Mouse (Mus musculus): Measurements from ENCODE around the gene Ccdc148. TPM values are rescaled to one million over a fixed set of nuclear protein-coding genes. Genes with fewer than 3 reads are reported as not detected.

Ccdc148 gene
- polyA plus RNA-seq, 1 experiment from 2014 or later: 4.8 TPM

GRCm38 (mm10) chr2:58790361-58790760 is 370.1 kb downstream of the Ccdc148 start:
- DNase-seq (ENCODE audit: low read depth, low spot score): no peak
- ATAC-seq: no peak
- POLR2A ChIA-PET: no interaction called here
- no peak for TF ChIP-seq CTCF (IDR thresholded peaks at IDR 0.05)
- H3K27me3 ChIP-seq: no peaks in the 10 kb centered on the region
- in situ Hi-C loops (cut with MboI; ENCODE audit: low pct_unique_long_range_greater_than_20kb): no loop called here
- CTCF ChIA-PET: interaction anchor here (1.7 kb wide), 1 partner anchor 9 kb away, joined by 4 read pairs; no protein-coding TSS in a partner anchor

GRCm38 (mm10) chr2:58789934-58790333 is 370.5 kb downstream of the Ccdc148 start:
- POLR2A ChIA-PET: no interaction called here
- no peaks in the 10 kb centered on the region for H3K27me3 ChIP-seq
- DNase-seq (ENCODE audit: low read depth, low spot score): no peak
- no peak for TF ChIP-seq CTCF (IDR thresholded peaks at IDR 0.05)
- no peak for ATAC-seq
- CTCF ChIA-PET: interaction anchor here (1.7 kb wide), 1 partner anchor 9 kb away, joined by 4 read pairs; no protein-coding TSS in a partner anchor
- in situ Hi-C loops (cut with MboI; ENCODE audit: low pct_unique_long_range_greater_than_20kb): no loop called here

- no peaks in the 10 kb centered on the region for H3K27me3 ChIP-seq
- TF ChIP-seq CTCF (IDR thresholded peaks at IDR 0.05): no peak
- in situ Hi-C loops (cut with MboI; ENCODE audit: low pct_unique_long_range_greater_than_20kb): no loop called here
- POLR2A ChIA-PET: no interaction called here
- DNase-seq (ENCODE audit: low read depth, low spot score): no peak
- CTCF ChIA-PET: no interaction called here
- ATAC-seq: no peak
These were observed 373.1 kb downstream of the Ccdc148 start for GRCm38 (mm10) chr2:58787360-58787759.

GRCm38 (mm10) chr2:58786681-58787080 is 373.8 kb downstream of the Ccdc148 start:
- in situ Hi-C loops (cut with MboI; ENCODE audit: low pct_unique_long_range_greater_than_20kb): no loop called here
- ATAC-seq: no peak
- ChIA-PET POLR2A (no interaction called here), CTCF (no interaction called here)
- DNase-seq (ENCODE audit: low read depth, low spot score): no peak
- no peaks in the 10 kb centered on the region for H3K27me3 ChIP-seq
- TF ChIP-seq CTCF (IDR thresholded peaks at IDR 0.05): no peak

GRCm38 (mm10) chr2:58786177-58786576 is 374.3 kb downstream of the Ccdc148 start:
- POLR2A ChIA-PET: no interaction called here
- no peak for TF ChIP-seq CTCF (IDR thresholded peaks at IDR 0.05)
- H3K27me3 ChIP-seq: no peaks in the 10 kb centered on the region
- DNase-seq (ENCODE audit: low read depth, low spot score) (no peak), ATAC-seq (no peak)
- CTCF ChIA-PET: no interaction called here
- in situ Hi-C loops (cut with MboI; ENCODE audit: low pct_unique_long_range_greater_than_20kb): no loop called here

GRCm38 (mm10) chr2:58783526-58783925 is 377.0 kb downstream of the Ccdc148 start:
- H3K27me3 ChIP-seq: no peaks in the 10 kb centered on the region
- DNase-seq (ENCODE audit: low read depth, low spot score) (no peak), ATAC-seq (no peak)
- ChIA-PET POLR2A (no interaction called here), CTCF (no interaction called here)
- TF ChIP-seq CTCF (IDR thresholded peaks at IDR 0.05): no peak
- in situ Hi-C loops (cut with MboI; ENCODE audit: low pct_unique_long_range_greater_than_20kb): no loop called here

- no peak for TF ChIP-seq CTCF (IDR thresholded peaks at IDR 0.05)
- no peak for ATAC-seq
- DNase-seq (ENCODE audit: low read depth, low spot score): no peak
- CTCF ChIA-PET: no interaction called here
- no peaks in the 10 kb centered on the region for H3K27me3 ChIP-seq
- in situ Hi-C loops (cut with MboI; ENCODE audit: low pct_unique_long_range_greater_than_20kb): no loop called here
- POLR2A ChIA-PET: no interaction called here
These were observed 381.4 kb downstream of the Ccdc148 start for GRCm38 (mm10) chr2:58778986-58779495.

- in situ Hi-C loops (cut with MboI; ENCODE audit: low pct_unique_long_range_greater_than_20kb): no loop called here
- no peaks in the 10 kb centered on the region for H3K27me3 ChIP-seq
- CTCF ChIA-PET: no interaction called here
- ATAC-seq (no peak), DNase-seq (ENCODE audit: low read depth, low spot score) (no peak)
- POLR2A ChIA-PET: no interaction called here
- TF ChIP-seq CTCF (IDR thresholded peaks at IDR 0.05): no peak
These were observed 386.6 kb downstream of the Ccdc148 start for GRCm38 (mm10) chr2:58773833-58774232.

Other genes with a start within 250 kb of the Ccdc148 start
- gene Pkp4, start 167 bp upstream of the Ccdc148 start, polyA plus RNA-seq (2021): 107 TPM

Measured in Patski (cell line).